Mouse (Mus musculus): Measurements from ENCODE around the gene Ccdc175. TPM values are rescaled to one million over a fixed set of nuclear protein-coding genes. Genes with fewer than 3 reads are reported as not detected.

The Ccdc175 gene
- polyA plus RNA-seq (2015; fragmentation: Nextera tagmentation; extraction: Ambion mirVana): not detected in 2 replicates

DNA sequence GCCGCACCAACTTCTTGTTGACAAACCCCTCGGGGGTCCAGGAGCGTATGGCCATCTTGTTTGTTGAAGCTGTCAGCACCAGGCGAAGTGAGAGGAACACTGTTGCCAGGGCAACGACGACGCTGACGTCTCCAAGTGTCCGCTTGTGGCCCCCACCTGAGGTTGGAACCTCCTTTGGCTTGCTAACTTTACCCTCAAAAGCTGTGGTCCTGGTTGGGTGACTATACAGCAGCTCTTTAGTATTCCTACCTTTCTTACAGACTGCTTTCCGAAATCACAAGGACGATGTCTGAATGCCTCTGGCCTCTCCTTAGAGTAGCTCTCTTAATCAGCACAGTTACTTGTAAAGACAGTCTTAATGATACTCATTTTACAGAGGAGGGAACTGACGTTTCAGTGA lies at the start of gene Ccdc175:
Gene Ccdc175 (minus strand): TSS at position 101 of the 400 bp plus-strand sequence.
- no peak for TF ChIP-seq EP300 (IDR thresholded peaks at IDR 0.05)
- TF ChIP-seq CTCF (IDR thresholded peaks at IDR 0.05): no peak
- Histone ChIP-seq H3K4me3 (ENCODE audit: low read depth, low read length) (no peak within 1 kb of the TSS), H3K4me2 (replicated peaks; ENCODE audit: low read depth, low read length) (no peak within 1 kb of the TSS), H3K4me1 (ENCODE audit: insufficient read depth, low read depth, low read length) (no peaks in the 10 kb centered on the region), H3K9me3 (ENCODE audit: low read length) (no peaks in the 10 kb centered on the region), H3K27me3 (replicated peaks; ENCODE audit: insufficient read depth, low read length) (no peaks in the 10 kb centered on the region), H3K9ac (replicated peaks; ENCODE audit: low read depth) (no peak within 1 kb of the TSS), H3K36me3 (ENCODE audit: insufficient read depth, low read length) (no peaks in the 10 kb centered on the region), H3K27ac (ENCODE audit: low read length) (no peak within 1 kb of the TSS)
- 48% methylated on average over 12 of the region's 12 CpGs for WGBS
- ATAC-seq (no peak), DNase-seq (ENCODE audit: low spot score) (no peak)

DNA sequence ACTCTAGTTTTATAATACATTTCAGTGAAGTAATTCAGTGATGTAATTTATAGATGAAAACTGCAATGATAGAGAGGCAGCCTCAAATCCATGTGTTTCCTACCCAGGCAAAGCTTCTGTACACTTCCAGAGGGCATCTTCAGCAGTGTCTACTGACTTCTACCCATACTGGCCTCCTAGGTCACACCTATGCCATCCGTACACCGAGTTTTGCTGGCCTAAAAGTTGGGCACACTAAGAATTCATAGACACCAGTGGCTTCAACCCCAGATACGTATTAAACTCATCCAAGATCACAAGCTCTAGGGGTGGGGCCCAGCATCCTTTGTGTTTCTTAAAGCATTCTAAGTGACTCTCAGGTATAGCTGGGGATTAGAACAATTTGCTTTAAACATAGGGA lies 49.3 kb upstream of the Ccdc175 start:
- Histone ChIP-seq H3K27ac (ENCODE audit: low read length) (no peak overlapping the region), H3K36me3 (ENCODE audit: insufficient read depth, low read length) (no peaks in the 10 kb centered on the region), H3K27me3 (replicated peaks; ENCODE audit: insufficient read depth, low read length) (no peaks in the 10 kb centered on the region), H3K9me3 (ENCODE audit: low read length) (no peaks in the 10 kb centered on the region), H3K4me3 (ENCODE audit: low read depth, low read length) (no peak overlapping the region), H3K4me2 (replicated peaks; ENCODE audit: low read depth, low read length) (no peak overlapping the region), H3K4me1 (ENCODE audit: insufficient read depth, low read depth, low read length) (no peaks in the 10 kb centered on the region), H3K9ac (replicated peaks; ENCODE audit: low read depth) (no peak overlapping the region)
- WGBS: 89% methylated on average over 3 of the region's 3 CpGs
- no peak for DNase-seq (ENCODE audit: low spot score)
- TF ChIP-seq EP300 (IDR thresholded peaks at IDR 0.05): no peak
- no peak for TF ChIP-seq CTCF (IDR thresholded peaks at IDR 0.05)
- ATAC-seq: no peak

DNA sequence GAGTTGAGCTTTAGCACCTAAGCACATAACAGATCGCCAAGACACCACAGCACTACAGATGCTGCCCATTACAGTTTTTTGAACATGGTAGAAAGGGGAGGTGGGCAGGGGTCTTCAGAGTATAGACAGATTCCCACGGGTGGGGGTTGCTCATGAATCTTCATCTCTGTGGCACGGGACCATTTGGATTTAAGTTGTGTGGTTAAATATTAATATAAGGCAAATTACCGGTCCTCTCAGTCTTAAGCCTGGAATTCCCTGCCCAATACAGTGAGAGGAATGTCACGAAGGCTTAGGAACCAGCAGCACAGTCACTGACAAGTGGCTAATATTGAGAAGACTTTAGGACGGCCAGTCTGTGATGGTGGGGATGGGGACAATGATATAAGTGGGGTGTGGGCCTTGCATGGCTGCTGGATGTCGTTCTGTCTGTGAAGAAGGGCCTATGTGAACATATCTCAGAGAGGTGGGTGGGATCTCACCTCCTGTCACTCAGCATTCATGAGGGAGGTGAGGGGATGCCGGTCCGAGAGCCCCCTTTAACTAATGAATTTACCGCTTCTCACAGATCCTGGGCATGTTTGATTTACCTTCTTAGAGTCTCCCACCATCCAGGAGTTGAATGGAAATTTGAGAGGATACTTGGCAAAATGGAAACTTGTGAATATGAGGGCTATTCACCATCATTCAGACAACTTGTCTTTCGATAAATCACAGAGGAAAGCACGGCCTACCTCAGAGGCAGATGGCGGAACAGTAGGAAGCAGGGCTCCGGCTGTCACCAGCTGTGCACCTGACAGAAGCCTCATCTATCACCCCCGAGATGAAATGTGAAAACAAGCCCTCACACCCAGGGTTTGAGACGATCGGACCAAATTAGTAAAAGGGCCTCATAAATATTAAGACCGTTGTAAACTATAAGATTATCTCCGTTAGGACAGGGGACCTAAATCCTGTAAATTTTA lies 48.3 kb upstream of the Ccdc175 start:
- H3K9me3 ChIP-seq (ENCODE audit: low read length): no peaks in the 10 kb centered on the region
- no peak for TF ChIP-seq CTCF (IDR thresholded peaks at IDR 0.05)
- TF ChIP-seq EP300 (IDR thresholded peaks at IDR 0.05): no peak
- 77% methylated on average over 19 of the region's 19 CpGs for WGBS
- no peak overlapping the region for H3K4me2 ChIP-seq (replicated peaks; ENCODE audit: low read depth, low read length)
- no peaks in the 10 kb centered on the region for H3K4me1 ChIP-seq (ENCODE audit: insufficient read depth, low read depth, low read length)
- H3K27me3 ChIP-seq (replicated peaks; ENCODE audit: insufficient read depth, low read length): no peaks in the 10 kb centered on the region
- ATAC-seq (no peak), DNase-seq (ENCODE audit: low spot score) (no peak)
- H3K4me3 ChIP-seq (ENCODE audit: low read depth, low read length): no peak overlapping the region
- H3K9ac ChIP-seq (replicated peaks; ENCODE audit: low read depth): no peak overlapping the region
- H3K27ac ChIP-seq (ENCODE audit: low read length): no peak overlapping the region
- H3K36me3 ChIP-seq (ENCODE audit: insufficient read depth, low read length): no peaks in the 10 kb centered on the region

- DNase-seq (ENCODE audit: low spot score) (no peak), ATAC-seq (no peak)
- no peak overlapping the region for H3K4me3 ChIP-seq (ENCODE audit: low read depth, low read length)
- H3K36me3 ChIP-seq (ENCODE audit: insufficient read depth, low read length): no peaks in the 10 kb centered on the region
- WGBS: 84% methylated on average over 3 of the region's 3 CpGs
- H3K9me3 ChIP-seq (ENCODE audit: low read length): no peaks in the 10 kb centered on the region
- no peaks in the 10 kb centered on the region for H3K4me1 ChIP-seq (ENCODE audit: insufficient read depth, low read depth, low read length)
- H3K27ac ChIP-seq (ENCODE audit: low read length): no peak overlapping the region
- no peaks in the 10 kb centered on the region for H3K27me3 ChIP-seq (replicated peaks; ENCODE audit: insufficient read depth, low read length)
- H3K9ac ChIP-seq (replicated peaks; ENCODE audit: low read depth): no peak overlapping the region
- H3K4me2 ChIP-seq (replicated peaks; ENCODE audit: low read depth, low read length): no peak overlapping the region
- TF ChIP-seq EP300 (IDR thresholded peaks at IDR 0.05) (no peak), CTCF (IDR thresholded peaks at IDR 0.05) (no peak)
Observed at GRCm38 (mm10) chr12:72232176-72232575, 47.3 kb upstream of the Ccdc175 start.

GRCm38 (mm10) chr12:72229451-72230196 lies 44.8 kb upstream of the Ccdc175 start:
- Histone ChIP-seq H3K4me1 (ENCODE audit: insufficient read depth, low read depth, low read length) (no peaks in the 10 kb centered on the region), H3K36me3 (ENCODE audit: insufficient read depth, low read length) (no peaks in the 10 kb centered on the region), H3K27me3 (replicated peaks; ENCODE audit: insufficient read depth, low read length) (no peaks in the 10 kb centered on the region), H3K9me3 (ENCODE audit: low read length) (no peaks in the 10 kb centered on the region), H3K4me3 (ENCODE audit: low read depth, low read length) (no peak overlapping the region), H3K4me2 (replicated peaks; ENCODE audit: low read depth, low read length) (no peak overlapping the region), H3K27ac (ENCODE audit: low read length) (no peak overlapping the region), H3K9ac (replicated peaks; ENCODE audit: low read depth) (no peak overlapping the region)
- ATAC-seq (no peak), DNase-seq (ENCODE audit: low spot score) (no peak)
- TF ChIP-seq CTCF (IDR thresholded peaks at IDR 0.05): no peak
- TF ChIP-seq EP300 (IDR thresholded peaks at IDR 0.05): no peak
- 70% methylated on average over 8 of the region's 8 CpGs for WGBS

DNA sequence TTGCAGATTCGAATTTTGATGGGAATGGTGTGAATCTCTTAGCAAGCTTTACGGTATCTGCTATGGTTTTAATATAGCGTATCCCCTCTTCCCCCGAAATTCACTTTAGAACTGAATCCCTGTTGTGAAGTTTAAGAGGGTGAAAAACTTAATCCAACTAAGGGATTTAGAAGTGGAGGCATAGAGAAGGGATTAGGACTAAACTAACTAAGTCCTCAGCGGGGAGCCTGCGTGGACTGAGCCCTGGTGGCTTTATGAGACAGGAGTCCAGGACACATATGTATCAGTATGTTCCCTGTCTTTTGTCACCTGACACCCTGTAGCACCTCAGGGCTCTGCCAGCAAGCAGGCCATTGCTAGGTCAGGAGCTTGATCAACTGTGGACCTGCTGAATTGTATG lies 42.9 kb upstream of the Ccdc175 start:
- no peak for DNase-seq (ENCODE audit: low spot score)
- no peaks in the 10 kb centered on the region for H3K27me3 ChIP-seq (replicated peaks; ENCODE audit: insufficient read depth, low read length)
- no peaks in the 10 kb centered on the region for H3K4me1 ChIP-seq (ENCODE audit: insufficient read depth, low read depth, low read length)
- H3K4me2 ChIP-seq (replicated peaks; ENCODE audit: low read depth, low read length): no peak overlapping the region
- no peak overlapping the region for H3K4me3 ChIP-seq (ENCODE audit: low read depth, low read length)
- no peaks in the 10 kb centered on the region for H3K36me3 ChIP-seq (ENCODE audit: insufficient read depth, low read length)
- 86% methylated on average over 6 of the region's 6 CpGs for WGBS
- no peak overlapping the region for H3K9ac ChIP-seq (replicated peaks; ENCODE audit: low read depth)
- TF ChIP-seq CTCF (IDR thresholded peaks at IDR 0.05) (no peak), EP300 (IDR thresholded peaks at IDR 0.05) (no peak)
- no peak for ATAC-seq
- no peak overlapping the region for H3K27ac ChIP-seq (ENCODE audit: low read length)
- no peaks in the 10 kb centered on the region for H3K9me3 ChIP-seq (ENCODE audit: low read length)

All from lung, postnatal 0 days (tissue).